Mouse (Mus musculus) yolk sac, embryonic 10.5 days (tissue): ENCODE measurements around the gene Cd36.
A peak's percentile ranks its signal among the peaks of the same experiment; 100 is the strongest.
"Not testable (repeated sequence)": the region's sequence is repeated elsewhere in the genome, so short reads cannot be mapped to it uniquely, and the experiment has no call there.

Experiments
- DNase-seq: peaks from one replicate; pipeline ENCODE4 v3.0.0-alpha.2; 2017; ENCODE audit warnings: low spot score

Cd36 gene

DNA sequence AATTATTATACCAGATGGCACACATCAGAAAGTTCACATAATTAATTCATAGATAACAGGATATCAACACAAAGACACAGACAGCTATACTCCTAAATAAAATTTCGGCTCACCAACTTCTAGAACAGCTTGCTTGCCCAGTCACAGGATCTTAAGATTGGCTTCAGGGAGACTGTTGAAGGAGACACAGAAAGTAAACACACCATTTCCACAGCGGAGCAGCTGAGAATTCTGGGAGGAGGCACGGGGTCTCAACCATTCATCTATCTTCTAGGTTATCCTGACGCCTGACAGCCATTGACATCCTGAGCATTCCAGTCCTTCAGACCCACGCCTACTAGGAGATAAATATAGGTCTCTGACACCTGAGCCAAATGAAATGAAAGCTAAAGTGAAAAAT, at the start of gene Cd36:
Cd36 (minus strand) TSS at position 204 of the 400 bp plus-strand sequence.
- DNase-seq: no peak

DNA sequence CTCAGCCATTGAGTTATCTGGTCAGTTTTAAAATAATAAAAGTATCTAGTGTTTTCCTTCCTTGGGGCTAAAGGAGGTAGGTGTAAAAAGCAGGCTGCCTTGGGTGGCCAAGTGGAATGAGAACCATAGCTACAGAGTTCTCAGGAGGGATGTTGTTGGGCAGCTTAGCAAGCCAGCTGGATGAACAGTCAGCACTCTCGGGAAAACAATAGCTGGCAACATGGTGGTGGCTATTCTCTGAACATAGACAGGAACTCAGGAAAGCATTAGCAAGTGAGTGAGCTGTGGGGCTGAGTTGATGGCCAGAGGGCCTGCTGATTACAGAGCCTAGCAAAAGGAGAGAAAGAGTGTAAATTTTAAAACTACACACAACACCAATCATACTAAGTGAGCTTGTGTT, 45.9 kb upstream of the Cd36 start:
- DNase-seq: no peak

DNA sequence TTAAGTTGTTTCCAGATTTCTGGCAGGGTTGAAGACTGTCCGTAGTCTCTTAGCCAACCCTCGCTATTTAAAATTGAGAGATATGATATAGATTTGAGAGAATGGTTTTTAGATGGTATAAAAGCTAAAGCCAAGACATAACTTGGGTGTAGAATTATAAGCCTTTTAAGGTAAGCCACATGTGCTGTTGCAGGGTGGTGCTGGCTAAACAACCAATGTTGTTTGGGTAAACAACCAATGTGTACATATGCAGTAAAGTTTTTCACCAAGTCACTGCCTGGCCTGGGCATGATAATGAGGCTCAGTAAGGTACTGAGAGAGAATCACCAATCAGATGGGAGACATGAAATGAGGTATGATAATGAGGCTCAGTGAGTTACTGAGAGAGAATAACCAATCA, 43.0 kb upstream of the Cd36 start:
- not testable (repeated sequence) for DNase-seq

DNA sequence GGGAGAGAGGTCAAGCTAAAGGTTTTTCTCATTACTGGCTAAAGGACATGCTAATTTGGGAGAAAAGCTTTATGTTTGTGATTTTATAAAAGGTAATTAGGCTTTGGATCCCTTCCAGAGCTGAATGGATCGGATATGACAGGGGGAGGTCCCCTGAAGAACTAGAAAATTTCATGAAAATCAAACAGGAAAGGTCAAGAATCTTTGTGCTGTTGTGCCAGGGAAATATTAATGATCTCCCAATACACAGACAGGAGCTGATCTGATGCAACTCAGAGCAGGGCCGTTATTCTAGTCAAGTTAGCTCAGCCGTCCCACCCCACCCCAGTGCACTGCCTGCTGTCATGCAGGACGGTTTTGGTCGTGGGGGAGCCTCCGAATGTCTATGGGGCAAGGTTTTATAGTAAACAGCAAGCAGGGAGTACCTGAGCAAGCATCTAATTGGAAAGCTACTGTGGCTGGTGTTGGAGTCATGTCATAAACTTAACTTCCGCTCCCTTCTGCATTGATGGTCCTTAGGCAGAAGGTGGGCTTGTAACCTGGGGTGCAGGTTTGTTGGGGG, 40.5 kb upstream of the Cd36 start:
- DNase-seq: no peak

DNA sequence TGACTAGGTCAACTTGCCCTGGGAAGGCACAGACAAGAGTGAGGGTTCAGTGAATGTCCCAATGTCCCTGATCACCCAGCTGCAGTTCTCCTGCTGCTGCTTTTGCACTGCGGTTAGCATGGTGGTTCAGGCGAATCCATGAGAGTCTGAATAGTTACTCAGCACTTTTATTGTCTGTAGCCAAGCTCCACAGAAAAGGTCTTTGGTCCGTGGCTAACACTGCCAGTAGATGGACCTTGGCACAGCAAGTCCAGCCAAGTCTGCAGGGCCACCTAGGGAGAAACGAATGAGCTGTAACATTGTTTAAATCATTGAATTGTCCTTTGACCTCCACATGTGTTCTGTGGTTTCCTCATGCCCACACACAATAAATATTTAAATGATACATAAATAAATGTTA, 39.9 kb upstream of the Cd36 start:
- DNase-seq: no peak

DNA sequence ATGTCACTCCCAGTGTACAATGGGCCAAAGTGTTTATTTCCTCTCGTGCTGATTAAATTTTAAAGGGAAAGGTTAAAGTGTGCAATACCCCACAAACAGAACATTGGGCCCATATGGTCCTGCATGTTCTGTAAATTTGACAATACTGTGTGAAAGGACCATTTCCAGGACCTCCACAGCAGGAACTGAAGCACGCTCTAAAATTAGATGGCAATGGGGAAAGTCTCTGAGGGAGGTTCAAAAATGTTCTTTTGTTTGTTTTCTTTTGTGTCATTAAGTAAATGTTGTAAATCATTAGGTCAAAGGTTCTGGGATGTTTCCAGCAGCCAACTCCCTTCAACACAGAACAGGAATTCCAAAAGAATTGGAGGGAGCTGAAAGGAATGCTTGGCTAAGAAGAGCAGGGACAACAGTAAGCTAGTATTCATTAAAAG, 35.5 kb upstream of the Cd36 start:
- DNase-seq: peak; percentile 2

DNA sequence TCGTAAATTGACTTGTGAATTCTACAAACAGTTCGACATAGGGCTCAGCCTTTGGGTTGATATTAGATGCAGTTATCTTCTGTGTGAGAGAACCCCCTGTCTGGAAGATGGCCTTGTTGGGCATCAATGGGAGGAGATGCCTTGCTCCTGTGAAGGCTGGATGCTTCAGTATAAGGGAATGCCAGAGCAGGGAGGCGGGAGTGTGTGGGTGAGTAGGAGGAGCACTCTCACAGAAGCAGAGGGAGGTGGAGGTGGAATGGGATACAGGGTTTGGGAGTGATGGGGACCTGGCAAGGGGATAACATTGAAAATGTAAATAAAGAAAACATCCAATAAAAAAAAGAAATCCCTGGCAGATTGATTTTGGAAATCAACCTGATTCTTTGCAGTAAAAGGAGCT, 35.0 kb upstream of the Cd36 start:
- no peak for DNase-seq

DNA sequence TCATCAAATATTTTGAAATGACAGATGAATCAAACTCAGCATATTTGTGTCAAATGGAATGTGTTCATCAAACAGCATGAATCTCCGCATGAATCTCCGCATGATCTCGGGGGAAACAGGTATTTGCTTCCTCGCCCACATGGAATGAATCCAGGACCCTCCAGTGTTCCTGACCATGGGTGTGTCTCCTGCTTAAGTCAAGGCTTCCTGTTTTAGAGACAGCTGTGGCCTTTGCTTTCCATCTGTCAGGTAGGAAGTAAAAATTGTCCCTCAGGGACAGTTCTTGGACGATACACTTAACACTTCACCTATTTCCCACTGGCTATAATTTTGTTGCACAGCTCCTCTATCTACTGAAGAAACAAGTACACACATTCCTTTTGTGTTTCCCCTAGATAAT, 30.4 kb upstream of the Cd36 start:
- DNase-seq: no peak

DNA sequence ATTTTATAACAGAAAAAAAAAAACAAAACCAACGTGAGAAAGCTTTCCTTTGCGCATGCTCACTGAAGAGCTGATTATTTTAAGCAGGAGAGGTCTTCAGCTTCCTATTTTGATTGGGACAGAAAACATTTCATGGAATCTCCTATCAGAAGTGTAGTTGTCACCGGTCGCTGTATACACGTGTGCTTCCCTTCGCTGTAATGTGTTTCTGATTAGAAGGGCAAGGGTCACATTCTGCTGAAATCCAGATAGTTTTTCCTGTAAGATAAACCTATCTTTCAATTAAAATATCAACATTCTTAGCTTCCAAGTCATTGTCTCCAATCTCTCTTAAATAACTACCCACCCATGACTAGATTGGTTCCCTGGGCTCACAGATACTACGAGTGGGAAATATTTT, 16.2 kb upstream of the Cd36 start:
- no peak for DNase-seq

DNA sequence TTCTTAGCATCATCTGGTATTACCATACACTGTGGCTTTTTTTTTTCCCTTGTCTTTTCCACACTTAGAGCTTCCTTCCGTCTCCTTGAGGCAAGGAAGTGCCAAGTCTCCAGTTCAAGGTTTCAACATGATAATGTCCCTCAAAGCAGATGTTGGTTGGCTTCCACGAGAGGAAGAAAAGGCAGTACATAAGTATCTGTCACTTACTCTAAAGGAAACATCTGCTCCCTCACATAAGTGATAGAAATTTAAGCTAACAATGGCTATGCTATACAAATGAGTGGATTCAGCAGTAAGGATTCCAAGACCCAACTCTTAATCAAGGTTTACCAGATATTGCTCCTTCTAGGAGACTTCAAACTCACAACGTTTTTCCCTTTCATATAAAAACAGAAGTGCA, 10.3 kb upstream of the Cd36 start:
- DNase-seq: no peak

DNA sequence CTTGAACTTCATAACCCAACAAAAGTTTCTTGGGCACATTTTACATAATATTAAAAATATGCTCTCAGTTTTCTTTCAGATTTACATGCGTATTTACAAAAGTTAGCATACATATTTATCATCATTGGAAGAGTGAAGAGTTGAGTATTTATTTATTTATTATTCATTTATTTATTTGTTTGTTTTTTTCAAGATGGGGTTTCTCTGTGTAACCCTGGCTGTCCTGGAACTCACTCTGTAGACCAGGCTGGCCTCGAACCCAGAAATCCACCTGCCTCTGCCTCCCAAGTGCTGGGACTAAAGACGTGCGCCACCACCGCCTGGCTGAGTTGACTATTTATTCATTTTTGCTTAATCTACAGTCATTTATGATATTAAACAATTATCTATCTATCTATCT, 9.0 kb upstream of the Cd36 start:
- not testable (repeated sequence) for DNase-seq

DNA sequence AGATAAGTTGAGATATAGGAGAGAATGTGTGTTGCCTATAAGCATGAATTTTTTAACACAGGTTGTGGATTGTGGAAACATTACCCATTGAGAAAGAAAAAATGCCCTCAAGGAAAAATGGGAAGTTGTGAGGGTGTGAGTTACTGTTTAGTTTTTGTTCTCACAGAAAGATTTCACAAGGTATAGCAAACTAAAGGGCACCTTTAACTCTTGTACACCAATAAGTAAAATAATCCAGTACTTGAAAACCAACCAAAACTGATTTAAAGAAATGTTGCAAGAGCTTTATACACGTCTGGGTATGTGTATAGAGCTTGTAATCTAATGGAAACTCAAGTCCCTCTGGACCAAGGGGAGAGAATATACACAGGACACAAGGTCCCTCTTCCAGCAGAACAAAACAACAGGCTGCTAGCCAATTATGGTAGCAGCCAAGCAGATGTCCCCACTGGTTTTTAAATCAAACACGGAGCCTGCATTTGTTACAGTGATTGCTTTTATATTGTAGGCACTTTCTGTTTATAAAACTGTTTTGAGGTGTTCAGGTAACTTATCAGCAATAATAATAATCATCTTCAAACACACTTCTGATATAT, 5.1 kb upstream of the Cd36 start:
- DNase-seq: no peak

DNA sequence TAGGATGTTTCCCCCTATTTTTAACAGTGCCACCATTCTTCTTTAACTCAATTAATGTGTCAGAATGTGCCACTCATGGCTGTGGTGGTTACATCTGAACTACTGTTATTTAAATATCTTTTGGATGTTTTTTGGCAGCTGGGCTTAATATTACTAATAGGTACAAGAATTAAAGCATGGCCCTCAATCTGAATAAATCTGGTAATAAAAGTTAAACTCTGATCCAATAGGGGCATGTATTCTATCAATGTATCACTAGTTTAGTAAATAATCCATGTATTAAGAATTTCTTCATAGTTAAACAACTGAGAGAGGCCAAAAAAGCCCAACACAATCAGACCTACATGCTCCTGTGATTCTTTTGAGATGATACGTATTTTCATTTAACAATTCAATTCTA, 690 bp upstream of the Cd36 start:
- no peak for DNase-seq

DNA sequence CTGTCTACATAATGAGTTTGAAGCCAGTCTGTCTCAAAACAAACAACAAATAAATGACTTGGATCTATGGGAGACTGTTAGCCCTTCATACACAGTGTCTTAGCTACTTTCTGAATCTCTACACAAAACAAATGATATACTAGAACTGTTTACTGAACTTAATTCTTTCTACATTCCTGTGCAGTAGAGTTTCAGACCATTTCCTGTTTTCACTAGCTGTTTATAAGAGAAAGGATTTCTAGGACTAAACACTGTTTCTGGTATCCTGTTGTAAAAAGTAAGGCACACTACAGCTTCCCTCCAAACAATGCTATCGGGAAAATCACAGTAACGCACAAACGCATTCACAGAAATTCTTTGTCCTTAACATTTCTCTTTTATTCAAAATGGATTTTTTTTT, 2.2 kb downstream of the Cd36 start:
- DNase-seq: no peak

DNA sequence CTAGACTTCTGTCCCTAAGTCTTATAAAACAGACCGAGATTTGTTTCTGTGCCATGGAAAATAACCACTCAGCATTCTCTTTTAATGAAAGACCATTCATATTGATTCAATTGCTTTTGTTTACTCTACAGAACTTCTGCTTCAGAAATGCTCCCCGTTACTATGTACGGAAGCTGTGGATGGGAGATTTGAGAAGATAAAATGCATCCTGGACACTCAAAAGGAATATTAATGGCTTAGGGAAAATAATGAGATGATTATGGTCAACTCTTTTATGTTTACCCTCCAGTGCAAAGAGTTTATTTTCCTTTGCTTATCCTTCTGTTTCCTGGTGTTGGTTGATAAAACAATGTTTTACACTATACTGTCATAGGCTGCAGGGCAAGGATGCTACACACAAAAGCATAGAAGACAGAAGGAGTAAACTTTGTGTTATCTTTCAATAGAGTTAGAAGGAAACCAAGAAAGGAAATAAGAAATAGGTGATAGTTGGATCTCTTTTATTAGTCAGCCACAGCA, 5.2 kb downstream of the Cd36 start:
- DNase-seq: no peak

DNA sequence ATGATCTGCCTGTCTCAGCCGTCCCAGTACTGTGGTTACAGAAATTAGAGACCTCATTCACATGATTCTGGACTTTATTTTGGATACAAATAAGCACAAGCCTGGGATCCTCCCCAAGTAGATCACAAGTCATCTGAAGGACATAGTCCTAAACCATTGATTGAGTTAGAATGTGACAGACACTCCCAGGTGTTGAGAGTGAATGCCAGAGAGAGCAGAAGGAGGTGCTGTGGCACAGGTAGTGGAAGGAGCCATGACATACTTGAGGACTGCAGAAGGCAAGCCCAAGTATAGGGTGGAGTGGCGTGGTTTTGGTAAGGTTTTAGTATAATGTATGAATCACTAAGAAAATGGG, 7.1 kb downstream of the Cd36 start:
- no peak for DNase-seq

DNA sequence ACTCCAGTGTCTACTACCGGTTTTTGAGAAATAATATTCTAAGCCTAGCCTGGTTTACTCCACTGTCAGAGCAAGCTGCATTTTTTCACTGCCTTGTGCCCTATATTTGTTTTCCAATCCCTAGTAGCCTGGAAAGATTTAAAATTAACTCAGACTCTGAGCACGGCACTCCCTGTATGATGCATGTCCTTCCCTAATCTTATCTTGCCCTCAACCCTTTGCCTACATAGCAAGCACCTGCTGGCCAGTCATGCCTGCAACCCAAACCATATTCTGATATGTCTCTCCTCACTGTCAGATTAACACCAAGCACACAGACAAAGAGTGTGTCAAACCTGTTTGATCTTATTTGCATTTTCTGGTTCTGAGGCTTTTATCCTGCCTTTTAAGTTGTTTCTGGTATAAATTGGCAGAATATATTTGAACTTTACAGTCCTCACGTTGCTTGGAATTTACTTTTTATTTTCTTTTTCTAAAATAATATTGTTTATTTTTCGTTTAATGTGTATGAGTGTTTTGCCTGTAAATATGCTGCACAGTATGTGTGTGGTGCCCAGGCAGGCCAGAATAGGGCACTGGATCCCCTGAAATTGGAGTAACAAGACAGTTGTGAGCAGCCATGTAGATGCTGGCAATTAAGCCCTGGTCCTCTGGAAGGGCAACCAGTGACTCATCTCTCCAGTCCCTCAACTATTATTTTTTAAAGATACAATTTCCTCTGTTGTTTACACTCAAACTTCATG, 7.6 kb downstream of the Cd36 start:
- DNase-seq: no peak

DNA sequence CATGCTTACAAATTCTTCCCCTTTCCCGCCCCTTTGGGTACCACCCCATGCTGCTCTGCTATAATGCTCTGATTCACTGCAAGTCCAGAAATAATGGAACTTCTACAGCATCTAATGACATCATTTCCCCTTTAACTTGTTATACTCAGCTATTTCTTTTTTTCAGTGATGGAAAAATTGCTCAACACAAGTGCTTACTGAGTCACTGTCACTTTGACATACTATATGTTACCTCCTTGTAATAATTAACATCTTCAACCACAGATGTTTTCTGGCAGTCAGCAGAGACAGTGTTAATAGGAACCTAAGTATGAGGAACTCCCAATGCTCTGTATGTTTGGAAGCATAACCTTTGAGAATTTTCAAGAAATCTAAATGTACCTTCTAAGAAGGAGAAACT, 8.7 kb downstream of the Cd36 start:
- no peak for DNase-seq

DNA sequence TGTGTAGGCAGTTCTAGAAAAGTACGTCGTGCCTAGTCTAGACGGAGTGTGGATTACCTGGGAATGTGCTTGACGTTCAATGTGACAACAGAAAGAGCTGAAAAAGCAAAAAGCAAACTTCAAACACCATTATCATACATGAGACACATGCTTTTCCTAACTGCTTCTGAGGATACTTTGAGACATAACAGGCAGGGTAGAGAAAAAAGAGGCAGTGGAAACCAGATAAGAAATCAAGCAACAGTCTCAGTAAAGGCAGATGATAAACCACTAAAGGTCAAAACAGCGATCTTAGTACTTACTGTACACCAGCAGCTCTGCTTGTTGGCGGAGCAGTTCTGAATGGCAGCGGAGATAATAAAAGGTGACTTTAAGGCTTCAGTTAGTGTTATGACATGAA, 11.6 kb downstream of the Cd36 start:
- DNase-seq: no peak

DNA sequence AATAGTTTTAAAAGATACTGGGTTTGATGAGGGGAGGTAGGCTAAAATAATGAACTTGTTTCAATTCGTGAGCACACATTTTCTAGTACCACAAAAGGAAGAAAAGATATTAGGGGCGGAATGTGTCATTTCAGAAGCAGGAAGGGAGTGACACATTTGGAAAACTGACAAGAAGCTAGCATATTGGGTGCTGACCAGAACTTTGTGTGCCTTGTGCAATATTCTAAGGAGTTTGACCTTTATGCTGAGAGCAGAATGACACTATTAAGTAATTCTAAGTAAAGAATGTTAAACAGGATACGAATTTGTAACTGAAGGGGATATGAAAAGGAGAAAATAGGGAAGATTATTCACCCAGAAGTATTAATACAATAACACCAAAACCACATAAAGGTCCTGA, 12.0 kb downstream of the Cd36 start:
- no peak for DNase-seq

DNA sequence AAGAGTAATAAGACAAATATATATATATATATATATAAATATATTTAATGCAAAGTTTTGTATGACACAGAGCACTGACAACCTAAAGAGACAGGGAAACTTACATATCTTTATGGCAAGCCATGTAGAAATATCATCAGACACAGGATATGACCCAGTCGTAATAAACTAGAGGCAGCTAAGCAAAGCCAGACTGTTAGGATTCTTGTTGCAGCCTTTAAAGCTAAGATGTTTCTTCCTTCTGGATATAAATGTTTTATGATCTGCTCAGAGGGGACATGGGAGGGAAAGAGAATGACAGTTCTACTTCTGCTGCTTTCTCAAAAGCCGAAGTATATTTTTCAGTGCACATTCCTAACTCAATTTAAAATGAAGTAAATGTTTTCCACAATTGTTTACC, 14.3 kb downstream of the Cd36 start:
- DNase-seq: no peak

DNA sequence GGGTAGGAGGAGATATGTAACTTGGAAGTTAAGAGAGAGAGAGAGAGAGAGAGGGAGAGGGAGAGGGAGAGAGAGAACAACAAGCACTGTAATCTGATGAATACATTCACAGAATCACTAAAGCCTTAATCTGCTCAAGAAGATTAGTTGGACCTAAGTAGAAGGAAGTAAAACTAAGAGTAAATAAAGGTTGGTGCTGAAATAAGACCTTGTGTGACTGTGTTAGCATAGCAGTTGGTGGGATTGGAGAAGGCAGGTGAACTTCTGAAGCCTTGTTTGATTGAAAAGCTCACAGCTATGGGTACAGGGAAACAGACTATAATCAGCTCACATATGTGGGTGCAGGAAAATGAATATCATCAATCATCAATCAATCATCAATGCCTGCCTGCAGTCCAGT, 23.2 kb downstream of the Cd36 start:
- DNase-seq: no peak

DNA sequence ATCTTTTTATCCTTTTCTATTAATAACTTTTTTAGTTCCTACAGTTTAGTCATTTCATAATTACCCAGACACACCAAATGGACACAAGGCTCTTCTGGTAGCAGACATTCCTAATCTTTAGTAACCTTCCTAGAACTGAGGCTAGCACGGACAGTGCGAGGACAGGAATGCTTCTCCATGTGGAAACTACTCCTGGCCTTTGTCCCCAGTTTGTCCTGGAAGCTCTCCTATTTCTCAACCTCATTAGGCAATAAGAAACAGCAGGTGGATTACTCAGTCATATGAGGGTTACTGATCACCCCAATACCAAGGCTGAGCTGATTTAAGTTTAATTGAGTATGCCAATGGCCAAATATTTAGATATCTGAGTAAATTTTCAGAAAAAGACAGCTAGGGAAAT, 25.5 kb downstream of the Cd36 start:
- no peak for DNase-seq

DNA sequence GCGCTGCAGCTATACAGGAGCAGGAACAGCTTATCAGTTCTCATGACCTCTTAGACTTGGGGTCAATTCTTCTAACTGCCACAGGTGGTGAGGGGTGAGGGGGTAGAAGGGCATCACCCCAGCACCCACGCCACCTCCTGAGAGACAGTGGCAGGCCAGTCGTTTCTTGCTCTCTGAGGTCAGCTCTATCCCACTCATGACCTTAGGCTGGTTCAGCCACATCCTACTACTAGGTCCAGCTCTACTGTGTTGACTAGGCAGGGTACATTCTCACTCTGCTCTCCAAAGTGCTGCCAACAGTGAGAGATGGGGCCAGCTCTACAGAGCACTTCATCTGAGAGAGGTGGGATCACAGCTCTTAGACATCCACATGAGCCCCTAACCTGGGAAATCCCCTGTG, 30.2 kb downstream of the Cd36 start:
- DNase-seq: no peak
